Mouse (Mus musculus) left cerebral cortex, postnatal 25 days (tissue): ENCODE data around the gene Synm. TPM values are rescaled to one million over a fixed set of nuclear protein-coding genes. Genes with fewer than 3 reads are reported as not detected.
A peak's percentile ranks its signal among the peaks of the same experiment; 100 is the strongest.

Source experiments
- DNase-seq, 2 experiments: peaks; one replicate each; pipeline ENCODE4 v3.0.0; 2022; ENCODE audit warnings: low spot score in 2 of 2, mixed read lengths in 1 of 2
- intact Hi-C: fragments of 180-260 bp; cut with DNase I; formaldehyde crosslinking; loops from one replicate; pipeline ENCODE4 v1.15.1; 2025
- total RNA-seq, 2 experiments: library from RNA; stranded (reverse); gene quantifications; 2 replicates each; pipeline ENCODE4 v1.2.3; 2021

Gene Synm
- total RNA-seq, 2 experiments from 2014 or later: 16.8 to 17.6 TPM

GRCm38 (mm10) chr7:67755366-67755765 lies 4.2 kb downstream of the Synm start:
- intact Hi-C loops: loop anchor here (10.0 kb wide), 1 partner anchor 531 kb away; the partner anchor contains the start of gene Lysmd4
- DNase-seq: no peak

GRCm38 (mm10) chr7:67754606-67755005 lies 4.9 kb downstream of the Synm start:
- DNase-seq: no peak
- intact Hi-C loops: loop anchor here (10.0 kb wide), 1 partner anchor 530 kb away; the partner anchor contains the start of gene Lysmd4

GRCm38 (mm10) chr7:67749441-67750239 lies 9.9 kb downstream of the Synm start:
- DNase-seq: no peak
- intact Hi-C loops: loop anchor here (10.0 kb wide), 1 partner anchor 525 kb away; the partner anchor contains the start of gene Lysmd4

GRCm38 (mm10) chr7:67747731-67748305 lies 11.7 kb downstream of the Synm start:
- no peak for DNase-seq
- intact Hi-C loops: no loop called here

- intact Hi-C loops: no loop called here
- DNase-seq: no peak
Observed at GRCm38 (mm10) chr7:67741706-67742105, 17.8 kb downstream of the Synm start.

- intact Hi-C loops: no loop called here
- no peak for DNase-seq
Observed at GRCm38 (mm10) chr7:67740796-67741195, 18.7 kb downstream of the Synm start.

- intact Hi-C loops: no loop called here
Observed at GRCm38 (mm10) chr7:67740382-67740781, 19.2 kb downstream of the Synm start.

GRCm38 (mm10) chr7:67732276-67732675 lies 27.3 kb downstream of the Synm start:
- intact Hi-C loops: no loop called here
- DNase-seq: no peak

More at GRCm38 (mm10) chr7:67740382-67740781, 19.2 kb downstream of the Synm start:
- no peak for DNase-seq

- intact Hi-C loops: no loop called here
Observed at GRCm38 (mm10) chr7:67730431-67731110, 29.0 kb downstream of the Synm start.

GRCm38 (mm10) chr7:67728809-67729208 lies 30.7 kb downstream of the Synm start:
- no peak for DNase-seq

More at GRCm38 (mm10) chr7:67730431-67731110, 29.0 kb downstream of the Synm start:
- DNase-seq: no peak

GRCm38 (mm10) chr7:67728203-67728602 lies 31.3 kb downstream of the Synm start:
- intact Hi-C loops: no loop called here
- no peak for DNase-seq

More at GRCm38 (mm10) chr7:67728809-67729208, 30.7 kb downstream of the Synm start:
- intact Hi-C loops: no loop called here

- intact Hi-C loops: no loop called here
- no peak for DNase-seq
Observed at GRCm38 (mm10) chr7:67725016-67725415, 34.5 kb downstream of the Synm start.

GRCm38 (mm10) chr7:67724536-67724935 lies 35.0 kb downstream of the Synm start:
- DNase-seq: no peak
- intact Hi-C loops: no loop called here

GRCm38 (mm10) chr7:67722163-67722562 lies 37.4 kb downstream of the Synm start:
- DNase-seq: no peak
- intact Hi-C loops: no loop called here

- no peak for DNase-seq
- intact Hi-C loops: no loop called here
Observed at GRCm38 (mm10) chr7:67718804-67719203, 40.7 kb downstream of the Synm start.

GRCm38 (mm10) chr7:67717520-67717919 lies 42.0 kb downstream of the Synm start:
- DNase-seq: no peak
- intact Hi-C loops: loop anchor here (2.0 kb wide), 1 partner anchor 41 kb away; the partner anchor contains the start of gene Synm

GRCm38 (mm10) chr7:67716925-67717324 lies 42.6 kb downstream of the Synm start:
- peak; percentile 26 to 62 for DNase-seq
- intact Hi-C loops: loop anchor here (2.0 kb wide), 1 partner anchor 42 kb away; the partner anchor contains the start of gene Synm

- intact Hi-C loops: loop anchor here (2.0 kb wide), 1 partner anchor 42 kb away; the partner anchor contains the start of gene Synm
- DNase-seq: no peak
Observed at GRCm38 (mm10) chr7:67716213-67716878, 43.2 kb downstream of the Synm start.

- intact Hi-C loops: no loop called here
- DNase-seq: peak in 1 of 2 experiments; percentile 14
Observed at GRCm38 (mm10) chr7:67715176-67715575, 44.4 kb downstream of the Synm start.
